Mouse (Mus musculus) kidney, adult 9 months (tissue): ENCODE measurements around the gene Dhx34.

ENCODE experiments used
- DNase-seq: peaks from one replicate; pipeline ENCODE4 v3.0.0; 2022

Dhx34 gene

GRCm38 (mm10) chr7:16158735-16159134, 63.1 kb downstream of the Dhx34 start:
- DNase-seq = no peak

GRCm38 (mm10) chr7:16156105-16156714, 65.6 kb downstream of the Dhx34 start:
- DNase-seq = no peak

- DNase-seq = peak; percentile 33
Observed at GRCm38 (mm10) chr7:16155132-16155872, 66.5 kb downstream of the Dhx34 start.

- DNase-seq = peak; percentile 46
Observed at GRCm38 (mm10) chr7:16153522-16153921, 68.3 kb downstream of the Dhx34 start.

GRCm38 (mm10) chr7:16150191-16151145, 71.4 kb downstream of the Dhx34 start:
- no peak for DNase-seq

- DNase-seq = no peak
Observed at GRCm38 (mm10) chr7:16149241-16149640, 72.6 kb downstream of the Dhx34 start.

- DNase-seq = peak; percentile 37
Observed at GRCm38 (mm10) chr7:16147643-16148042, 74.2 kb downstream of the Dhx34 start.
